Mouse (Mus musculus) limb, embryonic 14.5 days (tissue): ENCODE measurements around the gene Fyb2. TPM values are rescaled to one million over a fixed set of nuclear protein-coding genes. Genes with fewer than 3 reads are reported as not detected.

Source experiments
- ATAC-seq: fragments of 200-750 bp; cut with Nextera tagmentation; 2 replicates; pipeline ENCODE4 v1.8.0; 2017; ENCODE audit warnings: low read depth, moderate number of reproducible peaks, moderate TSS enrichment; ENCODE audit not compliant: low FRiP score
- DNase-seq: peaks from one replicate; pipeline ENCODE4 v3.0.0-alpha.2; 2015; ENCODE audit warnings: low spot score
- H3K27ac ChIP-seq: fragments of 300-500 bp; sonication (generic); replicated peaks from 2 replicates; pipeline ENCODE4 v1.5.1; 2014; ENCODE audit warnings: low read depth, mild to moderate bottlenecking, low read length, moderate library complexity, mixed read lengths
- H3K27me3 ChIP-seq: fragments of 300-500 bp; sonication (generic); 2 replicates; pipeline ENCODE4 v1.6.1; 2014; ENCODE audit warnings: low read length, mixed read lengths; ENCODE audit not compliant: control insufficient read depth, insufficient read depth
- H3K36me3 ChIP-seq: fragments of 300-500 bp; sonication (generic); 2 replicates; pipeline ENCODE4 v1.6.1; 2014; ENCODE audit warnings: mild to moderate bottlenecking, low read length, moderate library complexity, mixed read lengths; ENCODE audit not compliant: control insufficient read depth, insufficient read depth
- H3K4me1 ChIP-seq: fragments of 300-500 bp; sonication (generic); 2 replicates; pipeline ENCODE4 v1.6.1; 2014; ENCODE audit warnings: antibody characterized with exemption, low read length, mixed read lengths; ENCODE audit not compliant: control insufficient read depth, insufficient read depth
- H3K4me2 ChIP-seq: fragments of 300-500 bp; sonication (generic); replicated peaks from 2 replicates; pipeline ENCODE4 v1.6.1; 2014; ENCODE audit warnings: low read depth, mild to moderate bottlenecking, low read length, moderate library complexity; ENCODE audit not compliant: severe bottlenecking
- H3K4me3 ChIP-seq: fragments of 300-500 bp; sonication (generic); replicated peaks from 2 replicates; pipeline ENCODE4 v1.5.1; 2014; ENCODE audit warnings: low read length
- H3K9ac ChIP-seq: fragments of 300-500 bp; sonication (generic); 2 replicates; pipeline ENCODE4 v1.6.1; 2014; ENCODE audit warnings: mild to moderate bottlenecking, low read depth, low read length, moderate library complexity; ENCODE audit not compliant: severe bottlenecking
- H3K9me3 ChIP-seq: fragments of 300-500 bp; sonication (generic); 2 replicates; pipeline ENCODE4 v1.6.1; 2016; ENCODE audit warnings: low read length; ENCODE audit not compliant: control insufficient read depth
- POLR2A ChIP-seq: fragments of 200-500 bp; IDR thresholded peaks from 2 replicates; pipeline ENCODE4 v1.8.0; 2012; ENCODE audit warnings: inconsistent platforms, mild to moderate bottlenecking, moderate library complexity, borderline replicate concordance; ENCODE audit not compliant: insufficient read depth, insufficient read length; ENCODE audit errors: extremely low read depth
- WGBS: fragments of 180-500 bp; shearing (Covaris S2); extraction: QIAGEN DNeasy Blood & Tissue Kit; methylation state at CpG from one replicate; pipeline ENCODE4 v1.1.7; 2014; 5-methylcytosine and 5-hydroxymethylcytosine counted together
- polyA plus RNA-seq, 2 experiments: library from polyadenylated mRNA; depleted of rRNA in 1 of 2; stranded (reverse) in 1 of 2; unstranded in 1 of 2; fragments of >200 nt; fragmentation: Nextera tagmentation in 1 of 2; extraction: Ambion mirVana in 1 of 2; gene quantifications; 2 replicates each; pipeline versions ENCODE4 v1.2.1 to v1.2.3; 2012 to 2014

The Fyb2 gene
- polyA plus RNA-seq (2012; rRNA removed), result 0.15 and 0.30 TPM in 2 replicates
- polyA plus RNA-seq (2014; fragmentation: Nextera tagmentation; extraction: Ambion mirVana), result 0.39 TPM in 2 replicates

DNA sequence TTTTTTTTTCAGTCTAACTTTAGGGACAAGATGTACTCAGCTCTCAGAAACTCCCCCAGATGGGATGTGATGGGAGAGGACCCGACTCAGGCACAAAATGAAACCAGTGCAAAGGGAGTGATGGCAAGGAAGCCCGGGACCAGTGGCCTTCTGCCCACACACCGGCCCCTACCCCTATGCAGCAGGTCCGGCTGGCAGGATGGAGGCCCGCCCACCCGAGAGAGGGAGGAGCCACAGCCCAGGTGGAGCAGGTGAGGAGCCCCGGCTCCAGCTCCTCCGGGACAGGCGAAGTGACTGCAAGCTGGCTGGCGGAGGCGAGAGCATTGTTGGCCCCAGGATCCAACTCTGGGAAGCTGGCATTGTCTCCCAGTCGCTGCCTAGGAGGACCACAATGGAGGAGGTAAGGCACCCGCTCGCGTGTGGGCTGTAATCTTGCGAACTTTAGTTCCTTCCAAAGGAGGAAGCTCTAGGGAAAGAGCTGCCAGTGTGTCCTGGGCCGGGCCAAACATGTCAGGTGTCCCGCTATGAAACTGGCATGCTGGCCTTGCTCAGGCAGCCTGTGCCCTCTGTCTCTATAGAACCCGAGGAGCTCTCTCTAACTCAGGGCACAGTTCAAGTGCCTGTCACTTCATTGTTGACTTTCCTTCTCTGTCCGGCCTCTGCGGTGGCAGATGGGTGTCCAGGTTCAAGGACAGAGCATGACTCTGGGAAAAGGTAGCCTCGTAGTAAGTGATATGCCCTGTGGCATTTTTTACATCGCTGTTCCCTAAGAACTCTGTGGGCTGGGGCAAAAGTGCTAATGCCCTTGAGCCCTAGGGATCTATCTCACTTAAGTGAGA, at the start of gene Fyb2:
Fyb2 (plus strand) TSS at position 166 of the 839 bp plus-strand sequence.
- H3K9ac ChIP-seq, result no peak within 1 kb of the TSS
- no peaks in the 10 kb centered on the region for H3K36me3 ChIP-seq
- peaks cover 6% of the 10 kb centered on the region; the same call in 1 of the 2 replicates for H3K27me3 ChIP-seq
- 25% methylated on average over 23 of the region's 23 CpGs for WGBS
- H3K9me3 ChIP-seq, result no peaks in the 10 kb centered on the region
- H3K4me3 ChIP-seq, result no peak within 1 kb of the TSS
- TF ChIP-seq POLR2A, result no peak
- ATAC-seq (no peak), DNase-seq (no peak)
- H3K4me1 ChIP-seq, result no peaks in the 10 kb centered on the region; the same call in 1 of the 2 replicates
- peak within 1 kb of the TSS; percentile 17; the same call in 1 of the 2 replicates for H3K4me2 ChIP-seq
- no peak within 1 kb of the TSS for H3K27ac ChIP-seq

- Histone ChIP-seq H3K4me1 (no peaks in the 10 kb centered on the region), H3K9ac (no peak overlapping the region), H3K27me3 (no peaks in the 10 kb centered on the region), H3K4me2 (no peak overlapping the region), H3K9me3 (no peaks in the 10 kb centered on the region), H3K4me3 (no peak overlapping the region), H3K27ac (no peak overlapping the region), H3K36me3 (no peaks in the 10 kb centered on the region)
- ATAC-seq, result no peak
- TF ChIP-seq POLR2A, result no peak
- no peak for DNase-seq
- WGBS, result 78% methylated on average over 1 of the region's 1 CpGs
Measured at GRCm38 (mm10) chr4:104864397-104864796, 48.9 kb upstream of the Fyb2 start.

GRCm38 (mm10) chr4:104869581-104869980, 43.7 kb upstream of the Fyb2 start:
- no peak overlapping the region for H3K4me2 ChIP-seq
- H3K27me3 ChIP-seq, result no peaks in the 10 kb centered on the region
- H3K27ac ChIP-seq, result no peak overlapping the region
- no peak overlapping the region for H3K9ac ChIP-seq
- DNase-seq (no peak), ATAC-seq (no peak)
- no peak overlapping the region for H3K4me3 ChIP-seq
- no peaks in the 10 kb centered on the region for H3K9me3 ChIP-seq
- no peak for TF ChIP-seq POLR2A
- H3K4me1 ChIP-seq, result no peaks in the 10 kb centered on the region
- no peaks in the 10 kb centered on the region for H3K36me3 ChIP-seq

DNA sequence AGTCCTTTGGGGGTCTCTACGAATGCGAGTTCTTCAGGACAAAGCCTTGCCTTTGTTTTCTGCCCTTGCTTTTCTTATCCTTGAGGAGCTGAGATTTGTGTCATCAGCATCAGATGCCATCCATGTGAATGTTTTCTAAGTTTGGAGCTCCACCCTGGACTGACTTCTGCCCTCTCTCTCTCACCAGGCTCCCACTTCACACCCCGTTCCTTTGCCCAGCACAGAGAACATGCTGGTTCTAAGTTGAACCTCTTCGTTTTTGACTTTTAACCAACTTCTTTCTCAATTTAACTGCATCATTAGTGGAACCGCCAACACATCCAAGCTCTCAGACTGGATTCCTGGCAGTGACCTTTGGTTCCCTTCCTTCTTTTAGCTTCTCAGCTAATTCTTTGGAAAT, 43.1 kb upstream of the Fyb2 start:
- no peak for TF ChIP-seq POLR2A
- Histone ChIP-seq H3K9ac (no peak overlapping the region), H3K4me2 (no peak overlapping the region), H3K9me3 (no peaks in the 10 kb centered on the region), H3K4me3 (no peak overlapping the region), H3K4me1 (no peaks in the 10 kb centered on the region), H3K27ac (no peak overlapping the region), H3K36me3 (no peaks in the 10 kb centered on the region), H3K27me3 (no peaks in the 10 kb centered on the region)
- 83% methylated on average over 5 of the region's 5 CpGs for WGBS
- DNase-seq (no peak), ATAC-seq (no peak)

- H3K9ac ChIP-seq, result no peak overlapping the region
- no peak overlapping the region for H3K27ac ChIP-seq
- H3K9me3 ChIP-seq, result no peaks in the 10 kb centered on the region
- no peaks in the 10 kb centered on the region for H3K36me3 ChIP-seq
- ATAC-seq, result no peak
- no peak overlapping the region for H3K4me3 ChIP-seq
- TF ChIP-seq POLR2A, result no peak
- 74% methylated on average over 4 of the region's 4 CpGs for WGBS
- H3K27me3 ChIP-seq, result no peaks in the 10 kb centered on the region
- H3K4me2 ChIP-seq, result no peak overlapping the region
- no peak for DNase-seq
- H3K4me1 ChIP-seq, result no peaks in the 10 kb centered on the region
Measured at GRCm38 (mm10) chr4:104875832-104876231, 37.4 kb upstream of the Fyb2 start.
